Mouse (Mus musculus) frontal cortex, postnatal 10 days (tissue): ENCODE results near the gene Nppc.

Source experiments
- DNase-seq, 2 experiments: peaks; one replicate each; pipeline ENCODE4 v3.0.0; 2022; ENCODE audit warnings: low spot score in 2 of 2, mixed read lengths in 1 of 2

The Nppc gene

GRCm38 (mm10) chr1:86652675-86653074 is 17.7 kb downstream of the Nppc start:
- DNase-seq, result no peak

- peak in 1 of 2 experiments; percentile 59 for DNase-seq
Measured at GRCm38 (mm10) chr1:86650272-86650671, 20.1 kb downstream of the Nppc start.

- no peak for DNase-seq
Measured at GRCm38 (mm10) chr1:86647517-86647916, 22.9 kb downstream of the Nppc start.

GRCm38 (mm10) chr1:86643101-86643809 is 27.1 kb downstream of the Nppc start:
- DNase-seq, result no peak

- no peak for DNase-seq
Measured at GRCm38 (mm10) chr1:86634751-86635359, 35.5 kb downstream of the Nppc start.

GRCm38 (mm10) chr1:86633840-86634750 is 36.3 kb downstream of the Nppc start:
- no peak for DNase-seq

- DNase-seq, result no peak
Measured at GRCm38 (mm10) chr1:86633434-86633833, 36.9 kb downstream of the Nppc start.

- DNase-seq, result no peak
Measured at GRCm38 (mm10) chr1:86632732-86633380, 37.5 kb downstream of the Nppc start.

GRCm38 (mm10) chr1:86630527-86630926 is 39.8 kb downstream of the Nppc start:
- DNase-seq, result no peak

- no peak for DNase-seq
Measured at GRCm38 (mm10) chr1:86629936-86630335, 40.4 kb downstream of the Nppc start.

- no peak for DNase-seq
Measured at GRCm38 (mm10) chr1:86628270-86628669, 42.1 kb downstream of the Nppc start.

GRCm38 (mm10) chr1:86623001-86624000 is 47.1 kb downstream of the Nppc start:
- DNase-seq, result no peak

- no peak for DNase-seq
Measured at GRCm38 (mm10) chr1:86622296-86622695, 48.1 kb downstream of the Nppc start.

GRCm38 (mm10) chr1:86618454-86619125 is 51.8 kb downstream of the Nppc start:
- peak in 1 of 2 experiments; percentile 59 for DNase-seq
